Mouse (Mus musculus) lung, postnatal 25 days (tissue): ENCODE results near the gene Prex1.

ENCODE experiments used
- DNase-seq: peaks from one replicate; pipeline ENCODE4 v3.0.0; 2022; ENCODE audit warnings: low spot score

Gene Prex1

DNA sequence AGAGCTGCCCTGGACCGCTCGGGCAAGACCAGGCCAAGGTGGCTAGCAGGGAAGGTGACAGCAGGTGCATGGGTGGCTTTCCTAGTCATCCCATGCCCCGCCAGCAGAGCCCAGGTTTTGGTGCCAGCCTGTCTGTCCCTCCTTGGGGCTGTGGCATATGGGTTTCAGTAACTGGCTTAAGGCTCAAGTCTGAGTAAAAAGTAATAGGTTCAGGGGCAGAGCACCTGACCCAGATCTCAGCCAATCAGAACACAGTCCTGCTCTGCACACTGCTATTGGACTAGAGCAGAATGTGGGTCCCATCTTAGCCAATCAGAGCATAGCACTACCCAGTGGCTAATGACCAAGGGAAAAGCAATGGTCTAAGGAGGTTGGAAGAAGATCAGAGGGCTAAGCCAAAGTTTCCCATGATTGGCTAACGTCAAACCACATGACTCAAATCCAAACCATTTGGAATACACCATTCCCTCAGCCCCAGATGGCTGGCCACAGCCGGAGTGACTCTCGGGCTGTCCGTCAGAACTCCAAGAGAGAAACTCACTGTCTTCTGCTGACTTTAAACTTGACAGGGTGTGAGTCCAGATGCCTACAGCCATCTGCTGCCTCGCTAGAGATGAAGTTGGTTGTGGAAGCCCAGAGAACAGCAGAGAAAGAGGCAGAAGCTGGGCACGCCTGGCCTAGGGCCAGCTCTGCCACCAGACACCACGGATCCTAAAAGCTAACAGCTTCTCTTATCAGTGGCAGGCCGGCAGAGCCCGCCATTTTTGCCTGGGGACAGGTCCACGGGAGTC, 80.9 kb downstream of the Prex1 start:
- no peak for DNase-seq

DNA sequence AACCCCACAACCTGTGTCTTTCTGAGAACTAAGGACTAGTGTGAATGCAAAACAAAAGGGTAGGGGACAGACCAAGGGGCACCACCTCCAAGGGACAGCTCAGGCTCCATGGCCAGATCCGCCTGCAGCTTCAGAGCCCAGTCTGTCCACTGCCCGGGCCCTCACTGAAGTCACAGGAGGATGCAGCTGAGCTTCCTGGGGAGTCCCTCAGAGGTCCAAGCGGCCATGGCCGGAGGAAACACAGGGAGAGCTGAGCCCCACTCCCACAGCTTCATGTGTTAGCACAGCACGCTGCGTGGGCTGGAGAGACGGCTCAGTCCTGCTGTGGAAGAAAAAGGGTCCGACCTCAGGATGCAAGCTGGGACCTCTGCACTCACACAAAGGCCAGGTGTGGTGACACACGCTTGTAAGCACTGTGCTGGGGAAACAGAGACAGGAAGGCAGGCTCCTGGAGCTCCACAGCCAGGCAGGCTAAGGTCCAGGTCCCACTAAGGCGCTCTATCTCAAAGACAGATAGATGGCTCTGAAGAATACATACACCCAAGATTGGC, 81.9 kb downstream of the Prex1 start:
- no peak for DNase-seq

DNA sequence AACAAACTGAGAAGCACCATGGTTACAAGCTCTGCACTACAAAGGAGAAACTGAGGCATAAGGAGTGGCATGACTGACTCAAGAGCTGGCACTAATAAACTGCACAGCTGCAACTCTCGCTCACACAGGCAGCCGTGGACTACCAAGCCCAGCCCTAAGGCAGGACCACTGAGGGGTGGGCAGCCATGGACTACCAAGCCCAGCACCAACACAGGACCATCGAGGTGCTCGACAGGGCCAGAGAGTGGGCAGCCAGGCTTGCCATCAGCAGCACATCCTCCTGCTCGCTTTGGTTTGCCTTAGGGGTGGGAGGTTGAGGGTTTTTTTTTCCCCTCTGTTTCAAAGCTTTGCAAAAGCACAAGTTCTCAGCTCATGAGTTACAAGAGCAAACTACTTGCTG, 82.4 kb downstream of the Prex1 start:
- DNase-seq = no peak

DNA sequence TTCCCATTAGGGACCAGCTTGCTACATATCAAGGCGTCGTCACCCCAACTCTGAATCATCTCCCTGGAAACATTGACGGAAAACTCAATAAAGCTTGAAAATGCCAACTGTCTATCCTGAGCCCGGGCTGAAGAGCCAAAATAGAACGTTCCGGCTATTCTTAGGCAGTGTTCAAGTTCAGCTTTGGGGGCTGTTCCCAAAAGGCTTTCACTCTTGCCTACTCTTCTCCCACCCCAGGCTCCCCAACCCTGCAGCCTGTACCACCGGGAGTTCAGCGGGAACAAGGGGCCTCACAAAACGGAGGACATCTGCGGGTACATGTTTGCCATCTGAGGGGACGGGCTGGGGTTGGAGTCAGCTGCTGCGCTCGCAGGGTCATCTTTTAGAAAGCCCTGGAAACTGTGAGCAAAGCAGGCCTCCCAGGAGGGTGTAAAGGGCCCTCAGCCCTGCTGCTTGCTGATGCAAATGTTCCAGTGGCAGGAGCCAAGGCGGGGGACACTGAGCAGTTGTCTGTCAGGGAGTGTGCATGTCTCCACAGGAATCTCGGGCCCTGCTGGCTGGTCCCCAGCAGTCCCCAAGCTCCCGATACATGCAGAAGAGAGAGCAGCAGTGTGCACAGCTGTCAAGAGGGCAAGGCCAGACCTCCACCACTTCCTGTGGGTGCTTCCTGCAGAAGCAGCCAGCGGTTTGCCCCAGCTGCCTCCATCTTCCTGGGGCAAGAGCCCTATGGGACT, 83.5 kb downstream of the Prex1 start:
- DNase-seq = no peak

DNA sequence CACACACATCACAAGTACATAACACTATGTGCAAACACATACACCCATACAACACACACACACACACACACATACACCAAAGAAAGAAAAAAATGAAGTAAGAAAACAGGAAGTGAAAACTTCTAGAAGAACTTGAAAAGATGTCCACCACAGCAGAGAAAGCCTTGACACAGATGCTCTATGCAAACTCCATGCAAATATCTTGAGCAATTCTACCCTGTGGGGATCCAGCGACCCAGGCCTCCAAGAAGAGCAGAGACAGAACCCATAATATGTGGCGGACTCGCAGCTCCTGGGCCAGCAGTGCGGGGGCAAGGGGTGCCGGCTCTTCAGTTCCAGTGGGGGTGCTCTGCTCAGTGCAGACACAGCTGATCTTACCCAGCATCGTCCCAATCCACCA, 86.1 kb downstream of the Prex1 start:
- DNase-seq = no peak

DNA sequence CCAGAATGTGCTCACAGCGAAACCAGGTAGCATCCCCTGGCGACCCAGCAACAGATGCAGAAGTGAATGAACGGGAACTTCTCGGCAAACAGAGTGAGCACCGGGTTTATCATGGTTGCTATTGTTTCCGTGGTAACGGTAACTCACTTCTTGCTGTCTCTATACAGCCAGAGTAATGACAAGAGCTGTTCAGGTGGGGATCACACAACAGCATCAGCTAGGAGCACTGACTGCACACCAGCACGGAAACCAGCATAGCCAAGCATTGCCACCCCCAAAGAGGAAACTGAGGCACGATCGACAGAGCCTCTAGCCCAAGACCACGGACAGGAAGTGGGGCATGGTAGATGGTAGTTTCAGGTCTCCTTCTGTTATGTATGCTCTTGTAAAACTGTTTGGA, 88.4 kb downstream of the Prex1 start:
- DNase-seq = no peak

DNA sequence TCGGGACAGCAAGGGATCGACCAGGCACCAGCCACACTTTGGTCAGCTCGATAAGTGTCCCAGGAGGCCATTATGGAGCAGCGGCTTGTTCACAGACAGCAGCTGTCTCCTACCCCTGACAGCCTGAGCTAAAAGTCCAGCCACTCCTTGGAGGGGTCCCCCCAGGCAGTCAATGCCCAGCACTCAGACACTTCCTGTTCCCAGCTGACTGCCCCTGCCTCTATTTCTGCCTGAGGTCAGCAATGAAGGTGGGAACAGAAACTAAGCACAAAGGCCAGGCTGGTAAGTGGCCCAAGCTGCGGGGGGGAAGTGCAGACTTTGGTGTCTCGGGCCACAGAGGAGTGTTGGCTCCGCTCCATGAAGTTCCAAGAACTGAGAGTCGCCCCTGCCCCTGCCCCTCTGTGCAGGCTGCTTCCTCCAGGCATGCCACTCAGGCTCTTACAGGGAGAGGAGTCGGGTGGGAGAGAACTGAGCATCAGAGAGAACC, 90.5 kb downstream of the Prex1 start:
- DNase-seq = no peak

DNA sequence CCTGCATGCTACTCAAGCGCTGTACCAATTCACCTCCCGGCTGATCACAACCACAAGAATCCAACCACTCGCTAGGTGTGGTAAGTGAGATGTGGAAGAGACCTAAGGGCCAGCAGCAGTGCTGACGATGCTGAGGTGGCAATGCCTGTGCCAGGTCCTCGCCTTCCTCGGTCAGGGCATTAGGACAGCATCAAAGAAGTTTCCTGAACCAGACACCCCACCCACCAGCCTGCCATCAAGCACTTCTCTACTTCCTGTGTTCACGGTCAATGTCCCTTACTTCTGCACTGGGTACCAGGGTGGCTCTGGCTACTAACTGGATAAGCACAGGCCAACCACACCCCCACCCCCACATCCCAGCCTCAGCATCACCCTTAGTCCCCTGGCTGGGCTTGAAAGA, 91.0 kb downstream of the Prex1 start:
- no peak for DNase-seq

DNA sequence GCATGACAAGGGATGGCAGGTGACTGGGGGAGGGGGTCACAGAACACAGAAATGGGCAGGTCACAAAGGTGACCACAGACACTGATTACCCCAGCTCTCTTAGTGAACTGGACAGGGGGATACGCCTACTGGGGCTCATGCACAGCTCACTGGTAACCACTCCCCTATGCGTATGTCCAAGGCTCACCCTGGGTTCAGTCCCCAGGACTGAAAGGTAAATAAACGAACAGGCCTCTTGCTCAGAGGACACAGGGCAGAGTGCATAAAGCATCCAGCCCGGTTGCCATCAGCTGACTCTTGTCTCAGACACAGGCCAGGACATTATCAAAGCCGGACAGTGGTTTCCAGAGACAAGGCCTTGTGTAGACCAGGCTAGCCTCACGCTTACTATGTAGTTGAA, 91.6 kb downstream of the Prex1 start:
- no peak for DNase-seq

DNA sequence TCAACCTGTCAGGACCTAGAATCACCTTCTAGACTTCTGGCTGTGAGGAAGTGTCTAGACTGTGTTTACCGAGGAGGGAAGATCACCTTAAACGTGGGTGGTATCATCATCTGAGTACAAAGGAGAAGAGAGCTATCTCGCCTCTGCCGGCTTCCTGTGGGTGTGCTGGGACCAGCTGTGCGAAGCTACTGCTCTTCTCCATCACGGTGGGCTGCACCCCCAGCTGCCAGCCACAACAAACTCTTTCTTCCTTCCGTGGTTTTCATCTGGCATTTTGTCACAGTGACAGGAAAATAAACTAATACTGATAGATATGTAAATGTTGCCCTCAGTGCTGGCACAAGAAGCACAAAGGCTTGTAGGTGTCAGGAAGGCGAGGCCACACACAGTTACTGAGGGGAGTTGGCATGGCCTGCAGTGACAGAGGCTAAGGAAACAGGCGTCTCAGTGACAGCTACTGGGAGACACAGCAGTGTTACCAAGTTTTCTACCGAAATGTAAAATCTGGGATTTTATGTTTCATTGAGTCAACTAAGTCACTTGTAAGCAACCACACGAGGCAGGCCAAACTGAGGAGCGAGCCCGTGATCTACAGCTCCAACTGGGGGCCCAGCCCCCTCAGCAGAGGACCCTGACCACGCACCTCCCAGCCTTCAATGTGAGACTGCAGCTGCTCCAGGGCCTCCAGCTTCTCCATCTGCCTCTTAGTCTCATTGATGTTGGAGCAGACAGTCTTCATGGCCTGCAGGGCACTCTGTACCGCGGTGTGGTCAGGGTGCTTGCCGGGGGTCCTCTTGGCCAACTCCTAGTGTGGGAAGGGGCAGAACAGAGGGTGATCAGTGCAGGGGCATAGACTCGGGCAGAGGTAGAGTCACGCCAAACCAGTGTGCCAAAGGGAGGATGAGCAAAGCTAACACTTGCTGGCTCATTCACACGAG, 92.8 kb downstream of the Prex1 start:
- DNase-seq = peak; percentile 69

DNA sequence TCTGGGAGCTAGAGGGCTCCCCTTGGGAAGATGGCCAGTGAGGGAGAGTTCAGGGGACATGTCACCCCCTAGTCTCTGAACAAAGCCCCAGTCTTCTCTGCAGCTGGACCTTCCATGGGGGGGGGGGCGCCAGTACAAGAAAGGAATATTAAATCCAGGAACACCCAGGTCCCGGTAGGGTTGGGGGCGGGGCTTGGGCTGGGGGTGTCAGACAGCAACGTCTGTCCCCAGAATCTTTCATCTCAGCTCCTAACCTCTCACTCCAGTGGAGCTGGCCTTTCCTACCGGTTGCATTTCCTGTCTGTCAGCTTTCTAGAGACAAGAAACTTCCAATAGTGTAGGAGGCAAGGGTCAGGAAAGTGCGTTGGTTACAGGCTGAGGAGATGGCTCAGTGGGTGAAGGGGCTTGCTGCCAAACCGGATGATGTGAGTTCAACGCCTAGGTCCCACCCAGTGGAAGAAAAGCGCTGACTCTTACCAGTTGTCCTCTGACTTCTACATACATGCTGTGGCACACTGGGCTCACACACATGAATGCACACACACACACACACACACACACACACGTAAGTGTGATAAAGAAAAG, 93.6 kb downstream of the Prex1 start:
- no peak for DNase-seq

DNA sequence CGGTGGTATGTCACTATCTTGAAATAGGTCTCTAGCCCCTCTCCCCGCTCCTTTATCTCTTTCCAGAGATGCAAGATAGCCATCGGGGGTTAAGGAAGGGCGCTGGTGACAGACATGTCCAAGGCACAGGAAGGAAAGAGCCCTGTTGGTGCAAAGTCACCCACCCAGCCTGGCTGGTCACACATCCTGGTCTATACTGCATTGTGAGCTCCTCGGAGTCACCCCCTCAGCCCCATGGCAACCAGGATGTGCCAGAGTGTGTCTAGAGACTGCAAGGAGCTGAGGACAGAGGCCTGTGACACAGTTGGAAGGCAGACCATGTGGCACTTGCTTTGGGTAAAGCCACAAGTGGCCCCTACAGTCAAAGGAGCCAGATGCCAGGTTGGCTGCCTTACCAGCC, 94.4 kb downstream of the Prex1 start:
- DNase-seq = no peak

DNA sequence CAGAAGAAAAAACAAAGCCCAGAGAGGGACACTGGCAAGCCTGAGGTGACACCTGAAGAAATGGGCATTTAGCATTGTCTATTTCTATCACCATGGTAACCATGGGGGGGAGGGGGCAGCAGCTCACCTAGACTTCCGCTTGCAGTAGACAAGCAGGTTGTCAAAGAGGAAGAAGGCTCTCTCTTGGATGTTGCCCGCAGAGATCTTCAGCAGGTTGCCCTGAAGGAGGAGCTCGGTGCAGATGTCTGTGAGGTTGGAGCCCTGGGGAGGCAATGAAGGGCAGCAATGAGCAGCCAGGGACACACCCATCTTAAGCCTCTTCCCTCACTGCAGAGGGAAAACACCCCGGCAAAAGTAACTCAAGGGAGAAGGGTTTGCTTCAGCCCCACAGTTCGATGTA, 95.9 kb downstream of the Prex1 start:
- no peak for DNase-seq

DNA sequence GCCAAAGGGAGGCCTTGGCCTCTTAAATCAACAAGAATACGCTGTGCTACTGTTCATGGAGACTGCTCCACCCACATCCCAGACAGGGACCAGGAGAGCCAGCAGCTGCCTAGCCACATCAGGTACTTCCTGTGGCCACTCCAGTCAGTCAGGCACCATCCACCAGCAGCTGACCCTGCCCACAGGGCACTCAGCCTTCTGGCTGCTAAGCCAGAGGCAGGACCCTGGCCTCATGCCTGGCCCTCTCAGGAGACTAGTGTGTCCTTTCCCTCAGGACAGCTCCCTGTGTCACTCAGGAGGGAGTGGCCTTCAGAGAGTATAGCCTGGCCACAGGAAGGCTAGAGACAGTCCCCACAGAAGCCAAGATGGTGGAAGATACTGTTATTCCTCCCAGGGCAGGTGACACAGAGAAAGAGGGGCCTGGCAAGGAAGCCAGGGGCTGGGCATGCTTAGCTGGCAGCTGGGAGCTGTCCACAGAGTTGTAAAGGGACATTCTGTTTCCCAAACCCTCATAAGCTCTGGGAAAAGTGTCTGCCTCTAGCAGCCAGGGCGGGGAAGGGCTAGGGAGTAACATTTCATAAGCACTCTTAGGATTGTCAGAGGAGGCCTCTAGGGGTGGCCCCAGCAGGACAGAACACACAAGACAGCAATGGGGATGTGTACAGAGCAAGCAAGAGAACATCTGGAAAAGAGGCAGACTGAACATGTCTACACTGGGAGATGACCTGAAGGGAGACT, 98.1 kb downstream of the Prex1 start:
- peak; percentile 17 for DNase-seq

DNA sequence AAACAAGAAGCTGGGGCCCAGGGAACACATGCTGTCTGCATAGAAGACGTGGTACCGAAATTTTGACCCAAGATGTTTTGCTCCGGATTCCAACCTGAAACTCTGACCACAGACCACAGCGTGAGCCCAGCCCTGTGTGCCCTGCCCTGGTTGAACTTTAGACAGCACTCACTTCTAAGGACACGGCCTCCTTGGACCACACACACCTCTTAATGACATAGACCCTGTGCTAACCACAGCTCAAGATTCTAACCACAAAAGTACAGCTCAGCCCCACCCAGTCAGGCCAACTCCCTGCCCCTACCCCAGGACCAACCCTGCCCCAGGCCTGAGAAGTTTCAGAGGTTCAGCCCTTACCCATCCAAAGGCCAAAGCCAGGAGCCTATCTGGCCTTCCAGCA, 103.4 kb downstream of the Prex1 start:
- DNase-seq = no peak

DNA sequence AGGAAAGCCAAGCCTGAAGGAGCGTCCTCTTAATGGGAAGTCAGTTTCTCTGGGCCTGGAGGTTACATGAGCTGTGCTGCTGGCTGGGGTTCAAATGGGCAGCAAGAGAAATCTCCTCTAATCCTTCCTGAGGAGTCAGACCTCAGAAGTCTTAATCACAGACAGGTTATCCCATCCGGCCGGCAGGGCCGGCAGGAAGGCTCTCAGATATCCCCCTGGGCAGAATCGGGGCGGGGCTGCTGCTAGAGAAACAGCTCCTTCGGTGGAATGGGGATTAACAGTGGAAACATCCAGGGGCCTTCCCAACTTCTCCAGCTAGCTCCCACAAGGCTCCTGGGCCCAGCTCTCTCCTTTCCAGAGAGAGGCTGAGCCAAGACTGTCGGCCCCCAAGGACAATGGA, 105.1 kb downstream of the Prex1 start:
- no peak for DNase-seq

DNA sequence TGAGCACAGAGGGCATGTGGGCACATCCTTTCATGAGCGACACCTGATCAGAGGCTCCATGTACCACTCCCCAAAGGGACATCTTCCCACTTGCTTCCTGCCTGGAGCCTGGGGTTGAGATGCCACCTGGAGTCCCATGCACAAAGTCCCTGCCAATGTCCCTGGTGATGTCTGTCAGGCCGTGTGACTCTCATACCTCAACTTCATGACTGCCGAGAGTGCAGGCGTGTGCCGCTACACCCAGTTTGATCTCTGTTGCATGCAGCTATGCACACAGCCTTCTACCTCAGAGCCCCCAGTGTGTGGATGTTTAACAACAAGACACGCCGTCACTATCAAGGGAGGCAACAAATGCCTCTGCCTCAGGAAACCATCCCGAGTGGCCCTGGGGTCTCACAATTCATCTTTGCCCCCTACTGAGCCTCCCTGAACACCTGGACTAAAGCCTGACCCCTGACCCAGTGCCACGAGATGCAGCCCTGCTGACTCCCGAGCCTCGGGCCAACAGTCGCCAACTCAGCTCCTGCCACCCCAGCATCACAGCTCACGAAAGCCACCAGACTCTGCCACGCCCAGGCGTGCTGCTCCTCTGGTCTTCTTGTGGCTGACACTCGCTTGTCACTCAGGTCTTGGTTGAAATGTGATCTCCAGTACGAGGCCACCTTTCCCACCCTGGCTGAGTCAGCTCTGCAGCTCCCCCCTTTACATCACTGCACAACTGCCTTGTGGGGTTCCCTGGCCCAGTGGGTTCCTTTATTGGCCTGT, 107.0 kb downstream of the Prex1 start:
- DNase-seq = no peak

DNA sequence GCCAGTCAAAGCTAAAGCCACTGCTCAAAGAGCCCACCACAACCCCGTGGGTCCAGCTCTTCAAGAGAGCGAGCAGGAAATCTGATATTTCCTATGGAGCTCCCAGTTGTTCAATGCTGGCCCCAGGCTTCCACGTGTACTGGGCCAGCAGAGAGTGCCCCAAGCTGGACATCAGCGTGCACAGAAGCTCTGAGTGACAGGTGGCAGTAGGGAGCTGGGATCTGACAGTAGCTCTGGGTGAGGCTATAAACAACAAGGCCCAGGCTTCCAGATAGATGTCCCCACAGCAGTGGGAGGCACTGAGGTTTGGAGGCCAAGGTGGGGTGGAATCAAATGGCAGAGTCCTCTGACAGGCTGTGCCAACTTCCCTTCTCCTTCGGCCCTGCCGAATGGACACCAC, 107.6 kb downstream of the Prex1 start:
- DNase-seq = no peak

DNA sequence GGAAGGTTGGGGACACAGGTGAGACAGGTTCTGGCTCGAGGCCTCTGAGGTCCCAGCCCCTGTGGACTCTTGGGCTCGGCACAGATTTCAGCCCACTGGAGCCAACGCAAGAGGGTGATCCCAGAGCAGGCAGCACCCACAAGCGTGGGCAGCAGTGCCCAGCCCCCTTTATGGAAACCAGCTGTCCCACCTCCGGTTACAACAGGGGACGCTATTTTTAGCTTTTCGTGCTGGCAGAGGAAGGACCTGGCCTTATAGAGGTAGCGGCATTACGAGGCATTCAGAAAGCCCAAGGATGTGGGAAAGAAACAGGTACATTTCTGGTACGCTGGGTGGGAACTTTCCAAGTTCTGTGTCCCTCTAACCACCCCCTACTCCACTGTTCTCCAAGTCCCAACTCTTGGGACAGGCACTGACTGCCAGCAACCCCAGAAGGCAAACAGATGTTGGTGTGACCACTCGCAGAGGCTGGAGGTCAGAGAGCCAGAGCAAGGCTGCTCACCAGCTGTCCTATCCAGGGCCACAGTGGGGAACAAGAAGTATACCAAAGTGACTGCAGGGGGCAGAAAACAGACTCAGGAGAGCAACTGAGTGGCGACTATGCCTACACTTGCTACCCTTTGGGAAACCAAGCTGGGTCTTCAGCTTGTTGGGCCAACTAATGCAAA, 108.3 kb downstream of the Prex1 start:
- no peak for DNase-seq

DNA sequence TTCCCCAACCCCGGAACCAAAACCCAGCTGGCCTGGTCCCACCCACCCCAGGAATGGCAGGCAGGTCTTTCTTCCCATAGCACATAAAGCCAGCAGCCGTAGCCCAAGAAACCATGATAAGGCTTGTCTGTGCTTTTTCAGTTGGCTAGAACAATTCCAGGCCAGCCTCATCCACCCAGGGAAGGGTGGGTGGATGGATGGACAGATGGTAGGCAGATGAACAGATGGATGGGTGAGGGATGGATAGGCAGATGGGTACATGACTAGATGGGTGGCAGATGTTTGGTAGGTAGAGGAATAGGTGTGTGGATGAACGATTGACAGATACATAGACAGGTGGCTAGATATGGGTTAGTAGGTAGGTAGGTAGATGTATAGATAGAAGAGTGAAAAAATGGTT, 110.7 kb downstream of the Prex1 start:
- DNase-seq = no peak
